Mouse (Mus musculus) R1 (cell line): Measurements from ENCODE around the gene Mroh2a.

Experiments used
- DNase-seq: peaks from one replicate; pipeline ENCODE4 v3.0.0-alpha.2; 2018; ENCODE audit warnings: low read depth, low spot score

Mroh2a gene

GRCm38 (mm10) chr1:88226670-88227379, at the start of gene Mroh2a:
Gene Mroh2a, plus strand, starts transcription at chr1:88226986.
- no peak for DNase-seq

- no peak for DNase-seq
These were observed 47.1 kb upstream of the Mroh2a start for GRCm38 (mm10) chr1:88179657-88180056.

- DNase-seq, result no peak
These were observed 40.4 kb upstream of the Mroh2a start for GRCm38 (mm10) chr1:88186325-88186935.

- peak; percentile 64 for DNase-seq
These were observed 34.6 kb upstream of the Mroh2a start for GRCm38 (mm10) chr1:88192136-88192535.

GRCm38 (mm10) chr1:88195687-88196086, 31.1 kb upstream of the Mroh2a start:
- no peak for DNase-seq

- no peak for DNase-seq
These were observed 29.3 kb upstream of the Mroh2a start for GRCm38 (mm10) chr1:88197443-88197842.

GRCm38 (mm10) chr1:88199996-88200395, 26.8 kb upstream of the Mroh2a start:
- no peak for DNase-seq

GRCm38 (mm10) chr1:88200456-88200855, 26.3 kb upstream of the Mroh2a start, which contains the start of gene Ugt1a2:
Gene Ugt1a2, plus strand, starts transcription at chr1:88200601.
- no peak for DNase-seq

- DNase-seq, result peak; percentile 81
These were observed 21.4 kb upstream of the Mroh2a start, which contains the start of gene Dnajb3 for GRCm38 (mm10) chr1:88205294-88205922. Gene Dnajb3, minus strand, starts transcription at chr1:88205782.

GRCm38 (mm10) chr1:88206843-88207479, 19.8 kb upstream of the Mroh2a start:
- no peak for DNase-seq

- DNase-seq, result peak; percentile 3
These were observed 15.0 kb upstream of the Mroh2a start, which contains the start of gene Ugt1a1 for GRCm38 (mm10) chr1:88211812-88212211. Gene Ugt1a1, plus strand, starts transcription at chr1:88211959.

- no peak for DNase-seq
These were observed 14.3 kb upstream of the Mroh2a start for GRCm38 (mm10) chr1:88212341-88213045.

GRCm38 (mm10) chr1:88213061-88213460, 13.7 kb upstream of the Mroh2a start:
- DNase-seq, result no peak

- peak; percentile 8 for DNase-seq
These were observed 12.9 kb upstream of the Mroh2a start for GRCm38 (mm10) chr1:88213766-88214461.

- peak; percentile 2 for DNase-seq
These were observed 12.3 kb upstream of the Mroh2a start for GRCm38 (mm10) chr1:88214462-88214952.

GRCm38 (mm10) chr1:88215466-88216380, 11.1 kb upstream of the Mroh2a start:
- DNase-seq, result peak; percentile 5

GRCm38 (mm10) chr1:88216551-88216950, 10.2 kb upstream of the Mroh2a start:
- DNase-seq, result peak; percentile 8

- DNase-seq, result peak; percentile 29
These were observed 9.6 kb upstream of the Mroh2a start for GRCm38 (mm10) chr1:88217144-88217543.

GRCm38 (mm10) chr1:88217576-88217975, 9.2 kb upstream of the Mroh2a start:
- DNase-seq, result peak; percentile 3
